Mouse (Mus musculus): ENCODE measurements around the gene Xrcc4. TPM values are rescaled to one million over a fixed set of nuclear protein-coding genes. Genes with fewer than 3 reads are reported as not detected.

The Xrcc4 gene
- total RNA-seq (2023): 10 to 100 TPM; 14.3 to 15.2 TPM

GRCm38 (mm10) chr13:90088962-90089824, at the start of gene Xrcc4, which contains the start of gene Tmem167:
Gene Xrcc4 (minus strand): TSS chr13:90089608.
Gene Tmem167 (plus strand): TSS chr13:90089123.

GRCm38 (mm10) chr13:89741766-89742685, 347.4 kb downstream of the Xrcc4 start, which contains the start of gene Vcan:
Gene Vcan (minus strand): TSS chr13:89742509.

Other genes with a start within 250 kb of the Xrcc4 start
- 10 to 100 TPM; 14.6 to 17.7 TPM for gene Tmem167, start 485 bp downstream of the Xrcc4 start, total RNA-seq (2023)